Mouse (Mus musculus): Measurements from ENCODE around the gene C1galt1c1. TPM values are rescaled to one million over a fixed set of nuclear protein-coding genes. Genes with fewer than 3 reads are reported as not detected.

Gene C1galt1c1
- total RNA-seq, 2 experiments from 2014 or later, result 14.5 to 14.6 TPM

Other genes starting within 250 kb of the C1galt1c1 start
- gene Lamp2, start 178.6 kb downstream of the C1galt1c1 start, total RNA-seq (2021), result 100 to 1,000 TPM; 110 to 117 TPM
- 10 to 100 TPM; 19.8 to 21.2 TPM for gene Cul4b, start 58.9 kb downstream of the C1galt1c1 start, total RNA-seq (2021)
- 10 to 100 TPM; 38.4 to 45.0 TPM for gene Mcts1, start 34.5 kb downstream of the C1galt1c1 start, total RNA-seq (2021)
- not detected for gene 6030498E09Rik, start 137.6 kb upstream of the C1galt1c1 start, total RNA-seq (2021)

All from gastrocnemius, postnatal 4 days (tissue).